Mouse (Mus musculus) kidney, adult 11 months (tissue): ENCODE results near the gene Peli1.
A peak's percentile ranks its signal among the peaks of the same experiment; 100 is the strongest.
"Not testable (repeated sequence)": the region's sequence is repeated elsewhere in the genome, so short reads cannot be mapped to it uniquely, and the experiment has no call there.

ENCODE experiments used
- DNase-seq: peaks from one replicate; pipeline ENCODE4 v3.0.0; 2022

Gene Peli1

GRCm38 (mm10) chr11:21157595-21157994 lies 66.5 kb downstream of the Peli1 start:
- DNase-seq, result no peak

- no peak for DNase-seq
These were observed 71.0 kb downstream of the Peli1 start for GRCm38 (mm10) chr11:21162093-21162492.

DNA sequence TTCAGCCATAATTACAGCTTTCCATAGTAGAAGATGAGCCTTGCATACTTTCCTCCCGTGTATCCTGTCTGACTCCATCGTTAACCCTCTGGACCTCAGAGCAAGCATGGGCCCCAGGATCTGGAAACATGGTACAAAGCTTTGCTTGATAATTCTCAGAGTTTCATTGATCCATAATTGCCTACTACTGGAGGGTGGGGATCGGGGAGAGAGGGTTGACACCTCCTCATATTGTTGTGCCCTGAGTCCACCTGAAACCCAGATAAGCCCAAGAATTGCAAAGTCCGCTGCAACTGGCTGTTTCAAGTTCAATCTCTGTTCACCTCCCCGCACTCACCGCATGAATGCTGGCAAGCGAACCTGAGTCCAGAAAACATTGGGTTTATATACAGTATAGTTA lies 72.1 kb downstream of the Peli1 start:
- no peak for DNase-seq

GRCm38 (mm10) chr11:21163673-21164072 lies 72.6 kb downstream of the Peli1 start:
- no peak for DNase-seq

DNA sequence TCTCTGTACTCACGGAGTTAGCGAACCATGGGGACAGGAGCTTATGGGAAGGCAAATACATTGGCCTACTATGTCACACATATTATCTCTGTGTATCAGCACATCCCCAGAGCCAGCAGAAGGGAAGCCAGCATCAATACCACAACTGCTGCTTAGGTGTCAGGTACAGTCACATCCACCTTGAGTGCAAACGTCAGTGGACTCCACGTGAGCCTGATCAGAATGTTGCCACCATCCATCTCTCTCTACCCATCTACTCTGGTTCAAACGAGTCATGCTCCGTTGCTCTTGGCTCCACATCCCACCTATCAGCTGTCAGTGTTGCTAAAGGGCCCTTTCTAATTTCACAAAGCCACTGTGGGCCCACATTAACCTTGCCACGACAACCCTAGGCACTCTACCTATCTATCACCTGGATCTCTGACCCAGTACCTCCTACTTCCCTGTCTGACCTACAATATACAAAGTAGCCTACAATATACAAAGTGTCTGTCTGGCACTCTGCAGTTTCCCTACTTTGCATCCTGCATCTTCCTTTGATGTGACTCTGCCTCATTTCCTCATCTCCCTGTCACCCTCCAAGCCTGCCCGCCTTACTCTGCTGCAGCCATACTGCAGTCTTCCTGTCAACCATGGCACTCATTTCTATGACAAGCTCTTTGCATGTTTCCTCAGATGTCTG lies 73.4 kb downstream of the Peli1 start:
- DNase-seq, result no peak

- DNase-seq, result no peak
These were observed 74.0 kb downstream of the Peli1 start for GRCm38 (mm10) chr11:21164994-21165560.

GRCm38 (mm10) chr11:21166495-21167096 lies 75.5 kb downstream of the Peli1 start:
- DNase-seq, result no peak

GRCm38 (mm10) chr11:21168828-21169607 lies 77.9 kb downstream of the Peli1 start:
- DNase-seq, result no peak

DNA sequence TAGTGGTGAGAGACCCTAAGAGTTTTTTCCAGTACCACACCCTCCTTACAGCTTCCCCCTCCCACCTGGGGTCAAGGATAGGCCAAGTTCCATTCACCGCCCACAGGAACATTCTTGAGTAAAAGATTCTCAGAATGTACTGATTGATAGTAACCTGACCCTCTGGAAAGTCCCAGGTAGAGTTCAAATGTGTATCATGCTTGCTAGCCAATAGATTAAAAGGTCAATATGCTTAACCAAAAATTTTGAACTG lies 78.4 kb downstream of the Peli1 start:
- not testable (repeated sequence) for DNase-seq

- DNase-seq, result no peak
These were observed 81.2 kb downstream of the Peli1 start for GRCm38 (mm10) chr11:21172281-21172680.

- DNase-seq, result no peak
These were observed 82.8 kb downstream of the Peli1 start for GRCm38 (mm10) chr11:21173926-21174325.

DNA sequence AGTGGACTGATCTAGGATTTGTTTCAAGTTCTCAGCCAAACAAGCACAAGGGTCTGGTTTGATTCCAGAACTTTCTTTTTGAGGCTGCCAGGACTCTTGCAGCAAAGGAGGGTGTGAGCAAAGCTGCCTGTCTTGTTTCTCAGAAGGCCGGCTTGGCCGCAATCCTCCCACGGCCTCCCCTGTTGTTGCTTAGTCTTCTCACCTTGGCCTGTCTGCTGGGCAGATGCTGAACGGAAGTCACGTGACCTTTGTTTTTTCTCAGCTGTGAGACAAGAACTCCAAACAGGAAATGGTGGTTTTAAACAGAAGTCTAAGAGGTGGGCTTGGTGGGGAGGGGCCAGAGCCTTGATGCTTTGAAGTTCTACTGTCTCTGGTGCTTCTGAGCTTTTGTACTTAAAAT lies 83.3 kb downstream of the Peli1 start:
- DNase-seq, result peak; percentile 45

- no peak for DNase-seq
These were observed 84.0 kb downstream of the Peli1 start for GRCm38 (mm10) chr11:21175063-21175462.

DNA sequence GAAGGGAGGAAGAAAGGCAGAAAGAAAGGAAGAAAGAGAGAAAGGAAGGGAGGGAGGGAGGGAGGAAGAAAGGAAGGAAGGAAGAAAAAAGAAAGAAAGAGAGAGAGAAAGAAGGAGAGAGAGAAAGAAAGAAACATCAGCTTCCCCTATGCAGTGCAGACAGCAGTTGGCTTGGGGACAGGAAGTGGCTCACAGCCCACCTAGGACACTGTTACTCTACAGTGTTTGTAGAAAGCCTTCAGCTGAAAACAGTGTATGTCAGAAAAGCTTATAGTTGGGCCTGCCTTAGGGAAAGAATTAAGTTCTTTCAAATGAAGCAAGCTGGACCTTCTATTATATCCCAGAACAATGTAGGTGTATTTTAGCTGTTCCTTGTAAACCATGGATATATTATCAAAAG lies 85.4 kb downstream of the Peli1 start:
- no peak for DNase-seq

DNA sequence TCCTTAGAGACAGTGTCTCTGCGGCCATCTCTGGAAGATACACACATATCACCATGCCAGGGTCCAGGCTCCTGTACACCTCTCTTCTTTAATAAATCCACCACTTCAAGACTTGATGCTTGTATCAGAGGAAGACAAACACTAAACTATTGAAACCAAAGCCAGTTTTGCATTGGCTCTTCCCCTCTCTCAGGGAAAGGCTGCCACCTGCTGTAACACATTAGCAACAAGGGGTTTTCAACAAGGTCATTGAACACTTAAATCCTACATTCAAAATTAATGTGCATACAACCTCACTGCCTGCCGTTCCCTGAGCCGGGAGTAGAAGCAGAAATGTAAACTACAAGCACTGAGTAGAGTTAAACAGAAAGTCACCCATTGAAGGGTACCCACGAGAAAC lies 87.3 kb downstream of the Peli1 start:
- DNase-seq, result peak; percentile 45

GRCm38 (mm10) chr11:21178998-21179645 lies 88.0 kb downstream of the Peli1 start:
- no peak for DNase-seq

GRCm38 (mm10) chr11:21179873-21180272 lies 88.8 kb downstream of the Peli1 start:
- not testable (repeated sequence) for DNase-seq

GRCm38 (mm10) chr11:21180650-21181049 lies 89.6 kb downstream of the Peli1 start:
- no peak for DNase-seq

DNA sequence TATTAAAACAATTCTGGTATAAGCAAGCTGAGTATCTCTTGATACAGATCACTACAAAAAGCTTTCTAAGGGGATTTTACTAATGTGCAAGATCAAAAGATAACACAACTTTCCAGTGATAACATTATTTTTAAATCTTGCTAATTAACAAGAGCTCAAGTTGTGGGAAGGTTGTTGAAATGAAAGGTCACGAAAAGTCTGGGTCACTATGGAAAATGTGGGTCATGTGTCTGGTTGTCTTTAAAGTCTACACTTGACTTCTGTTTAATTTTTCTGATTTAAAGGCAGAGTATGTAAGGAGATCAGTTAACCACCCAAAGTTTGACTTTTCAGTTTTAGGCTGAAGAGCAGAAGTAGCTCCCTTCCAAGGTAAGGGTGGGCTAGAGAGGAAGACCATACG lies 90.5 kb downstream of the Peli1 start:
- no peak for DNase-seq

GRCm38 (mm10) chr11:21182709-21183108 lies 91.6 kb downstream of the Peli1 start:
- DNase-seq, result no peak

- not testable (repeated sequence) for DNase-seq
These were observed 100.7 kb downstream of the Peli1 start for GRCm38 (mm10) chr11:21191821-21192220.

- DNase-seq, result no peak
These were observed 103.8 kb downstream of the Peli1 start for GRCm38 (mm10) chr11:21194851-21195250.
